Mouse (Mus musculus) gastrocnemius, adult 18-20 months (tissue): ENCODE measurements around the gene Pcx. TPM values are rescaled to one million over a fixed set of nuclear protein-coding genes. Genes with fewer than 3 reads are reported as not detected.
A peak's percentile ranks its signal among the peaks of the same experiment; 100 is the strongest.

Source experiments
- DNase-seq: peaks from one replicate; pipeline ENCODE4 v3.0.0; 2021; ENCODE audit warnings: low spot score
- long read RNA-seq, 2 experiments: library from polyadenylated mRNA; stranded (forward); transcript quantifications; one replicate each; pipeline ENCODE4 v2.0.0; 2021
- total RNA-seq, 2 experiments: library from RNA; stranded (reverse); gene quantifications; 2 replicates each; pipeline ENCODE4 v1.2.3; 2021

Pcx gene
- total RNA-seq: 100 to 1,000 TPM in 1 of 2 experiments, 10 to 100 TPM in 1; 57.4 to 111 TPM
- long read RNA-seq, experiment 1, full-length matches to known transcripts: 94 of 159 reads
- long read RNA-seq, experiment 1, partial matches to known transcripts: 52 of 159 reads
- long read RNA-seq, experiment 1, other reads (novel, unspliced or antisense): 13 of 159 reads
- long read RNA-seq, experiment 2, full-length matches to known transcripts: 158 of 292 reads
- long read RNA-seq, experiment 2, partial matches to known transcripts: 122 of 292 reads
- long read RNA-seq, experiment 2, other reads (novel, unspliced or antisense): 12 of 292 reads

DNA sequence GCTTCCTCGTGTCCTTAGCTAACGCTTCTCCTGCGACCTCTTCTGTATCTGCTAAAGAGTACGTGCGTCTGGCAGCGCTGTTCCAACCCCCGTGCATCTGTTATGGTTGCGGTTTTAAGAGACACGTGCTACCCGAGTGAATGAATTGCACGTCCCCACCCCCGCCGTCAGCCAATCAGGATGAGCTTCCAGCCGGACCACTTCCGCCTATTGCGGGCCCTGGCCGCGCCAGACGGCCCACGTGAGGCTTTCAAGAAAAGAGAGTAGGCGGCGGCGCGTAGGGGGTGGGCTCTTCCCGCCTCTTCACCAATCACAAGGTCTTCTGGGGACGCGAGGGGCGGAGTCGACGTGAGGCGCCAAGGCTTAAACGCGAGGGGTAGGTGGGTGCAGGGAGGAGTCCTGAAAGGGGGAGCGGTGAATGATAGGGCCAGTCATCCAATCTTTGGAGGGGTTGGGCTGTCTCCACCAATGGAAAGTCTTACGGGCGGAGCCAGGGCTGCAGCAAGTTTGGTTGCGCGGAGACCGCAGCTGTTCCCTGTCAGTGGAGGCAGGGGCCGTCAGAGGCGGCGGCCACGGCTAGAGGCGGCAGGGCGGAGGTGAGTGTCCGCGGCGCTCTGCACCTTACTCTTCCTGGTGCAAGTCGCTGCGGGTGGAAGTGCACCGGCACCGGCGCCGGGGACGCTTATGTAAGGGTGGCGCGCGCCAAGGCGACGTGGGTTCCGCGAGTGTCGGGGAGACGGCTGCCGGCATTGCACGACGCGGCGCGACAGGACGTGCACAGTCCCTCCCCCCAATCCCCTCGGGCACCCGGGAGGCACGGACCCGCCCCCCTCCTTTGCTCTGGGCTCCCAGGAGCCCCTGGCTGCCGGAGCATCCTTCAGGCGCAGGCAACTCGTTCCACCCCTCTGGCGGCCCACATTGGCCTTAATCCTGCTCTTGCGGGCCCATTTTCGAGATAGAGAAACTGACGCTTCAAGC lies at the start of gene Pcx:
TSS of gene Pcx (plus strand) at position 487 of the 978 bp plus-strand sequence.
- peak; percentile 99 for DNase-seq

GRCm38 (mm10) chr19:4461981-4462380 lies 48.3 kb upstream of the Pcx start:
- no peak for DNase-seq

- DNase-seq: no peak
Observed at GRCm38 (mm10) chr19:4464666-4465065, 45.6 kb upstream of the Pcx start.

- no peak for DNase-seq
Observed at GRCm38 (mm10) chr19:4468363-4468762, 41.9 kb upstream of the Pcx start.

DNA sequence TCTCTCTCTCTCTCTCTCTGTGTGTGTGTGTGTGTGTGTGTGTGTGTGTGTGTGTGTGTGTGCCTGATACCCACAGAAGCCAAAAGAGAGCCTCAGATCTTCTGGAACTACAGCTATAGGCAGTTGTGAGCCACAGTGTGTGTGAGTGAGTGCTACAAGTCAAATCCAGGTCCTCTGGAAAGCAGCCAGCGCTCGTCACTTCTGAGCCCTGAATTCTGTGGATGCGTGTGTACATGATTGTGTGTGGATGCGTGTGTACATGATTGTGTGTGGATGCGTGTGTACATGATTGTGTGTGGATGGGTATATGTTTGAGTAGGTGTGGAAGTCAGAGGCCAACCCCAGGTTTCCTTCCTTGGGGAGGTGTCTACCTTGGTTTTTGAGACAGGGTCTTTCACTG lies 36.7 kb upstream of the Pcx start:
- DNase-seq: no peak

- no peak for DNase-seq
Observed at GRCm38 (mm10) chr19:4474739-4475138, 35.5 kb upstream of the Pcx start.

DNA sequence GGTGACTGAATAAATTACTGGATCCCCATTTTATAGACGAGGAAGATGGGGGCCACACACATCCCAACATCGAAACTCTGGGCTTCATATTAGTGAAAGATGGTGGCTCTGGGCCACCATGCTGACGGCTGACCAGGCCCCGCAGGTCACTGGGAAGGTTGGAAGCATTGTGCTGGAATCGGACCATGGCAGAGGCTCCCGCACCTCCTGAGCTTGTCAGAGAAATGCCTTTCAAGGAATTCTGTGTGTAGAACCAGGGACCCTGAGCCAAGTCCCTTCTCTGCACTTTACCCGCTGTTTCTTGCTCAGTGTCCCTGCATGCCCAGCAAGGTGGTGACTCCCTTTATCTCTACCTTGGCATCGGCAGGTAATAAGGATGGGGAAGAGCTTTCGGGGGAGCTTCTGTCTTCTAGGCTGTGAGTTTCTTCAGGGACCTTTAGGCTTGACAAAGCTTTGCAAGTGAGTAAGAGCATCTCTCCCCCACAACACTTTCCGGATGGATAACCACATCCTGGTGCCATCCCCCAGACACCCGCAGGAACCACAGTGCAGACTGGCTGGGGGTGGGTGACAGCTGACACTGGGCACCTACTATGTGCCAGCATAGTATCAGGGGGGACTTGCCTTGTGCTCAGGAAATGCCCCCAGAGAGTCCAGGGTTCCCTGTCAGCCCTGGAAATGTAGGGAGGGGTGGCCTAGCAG lies 34.9 kb upstream of the Pcx start:
- no peak for DNase-seq

GRCm38 (mm10) chr19:4476601-4477257 lies 33.5 kb upstream of the Pcx start:
- peak; percentile 18 for DNase-seq

DNA sequence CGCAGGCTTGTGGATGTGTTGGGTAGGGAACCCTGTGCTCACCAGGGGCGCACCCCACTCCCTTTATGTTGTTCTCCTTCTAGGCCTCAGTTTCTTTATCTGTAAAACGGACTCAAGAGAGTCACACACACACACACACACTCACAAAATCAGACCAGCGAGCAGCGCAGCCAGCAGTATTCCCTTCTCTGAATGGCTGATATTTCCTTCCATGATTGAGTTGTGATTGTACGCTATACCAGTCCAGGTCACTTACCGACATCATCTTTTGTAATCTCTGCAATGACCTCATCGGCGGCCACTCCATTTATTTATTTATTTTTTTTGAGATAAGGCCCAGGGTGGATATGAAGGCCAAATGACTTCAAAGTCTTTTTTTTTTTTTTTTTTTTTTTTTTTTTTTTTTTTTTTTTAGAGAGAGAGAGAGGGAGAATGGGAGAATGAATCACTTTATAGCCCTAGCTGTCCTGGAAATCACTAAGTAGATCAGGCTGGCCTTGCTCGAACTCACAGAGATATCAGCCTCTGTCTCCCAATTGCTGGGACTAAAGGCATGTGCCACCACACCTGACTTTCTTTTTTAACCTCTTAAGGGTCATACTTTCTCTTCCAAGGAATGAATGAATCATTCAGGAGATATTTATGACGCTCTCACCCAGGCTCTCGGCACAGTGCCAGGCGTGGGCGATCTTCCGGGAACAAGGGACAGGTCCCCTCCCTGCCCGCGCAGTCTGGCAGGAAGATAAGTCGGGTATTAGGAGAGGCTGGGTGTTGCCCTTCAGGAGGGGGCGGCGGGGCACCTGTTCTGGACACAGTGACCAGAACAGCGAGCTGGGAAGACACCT lies 32.7 kb upstream of the Pcx start, which contains the start of gene Syt12:
TSS of gene Syt12 (minus strand) at position 103 of the 845 bp plus-strand sequence.
- peak; percentile 20 for DNase-seq

GRCm38 (mm10) chr19:4478190-4478516 lies 32.1 kb upstream of the Pcx start:
- no peak for DNase-seq

GRCm38 (mm10) chr19:4480041-4480440 lies 30.2 kb upstream of the Pcx start:
- DNase-seq: no peak

GRCm38 (mm10) chr19:4481326-4481725 lies 28.9 kb upstream of the Pcx start:
- no peak for DNase-seq

GRCm38 (mm10) chr19:4482111-4482859 lies 28.0 kb upstream of the Pcx start:
- DNase-seq: peak; percentile 19

GRCm38 (mm10) chr19:4485006-4485405 lies 25.3 kb upstream of the Pcx start:
- no peak for DNase-seq

GRCm38 (mm10) chr19:4487877-4488276 lies 22.4 kb upstream of the Pcx start:
- no peak for DNase-seq

GRCm38 (mm10) chr19:4491080-4491695 lies 19.1 kb upstream of the Pcx start:
- no peak for DNase-seq

GRCm38 (mm10) chr19:4492526-4493296 lies 17.6 kb upstream of the Pcx start:
- peak; percentile 89 for DNase-seq

DNA sequence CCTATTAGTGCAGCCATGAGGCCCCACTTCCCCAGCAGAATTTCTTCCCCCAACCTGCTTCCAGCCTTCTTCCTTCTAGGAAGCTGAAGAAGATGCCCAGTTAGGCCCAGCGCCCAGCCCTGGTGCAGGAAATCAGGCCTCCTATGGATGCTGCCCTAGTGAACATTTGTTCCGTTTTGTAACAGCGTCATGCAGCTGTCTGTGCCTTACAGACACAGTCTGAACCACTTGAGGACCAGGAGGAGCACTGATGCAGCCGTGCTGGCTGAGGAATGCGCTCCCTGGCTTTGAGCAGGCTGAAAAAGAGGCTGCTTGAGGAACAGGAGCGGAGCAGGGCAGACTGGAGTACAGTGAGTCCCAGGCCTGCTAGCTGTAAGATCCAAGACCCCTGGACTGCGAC lies 15.6 kb upstream of the Pcx start:
- DNase-seq: no peak
